In the genomic region with DNA sequence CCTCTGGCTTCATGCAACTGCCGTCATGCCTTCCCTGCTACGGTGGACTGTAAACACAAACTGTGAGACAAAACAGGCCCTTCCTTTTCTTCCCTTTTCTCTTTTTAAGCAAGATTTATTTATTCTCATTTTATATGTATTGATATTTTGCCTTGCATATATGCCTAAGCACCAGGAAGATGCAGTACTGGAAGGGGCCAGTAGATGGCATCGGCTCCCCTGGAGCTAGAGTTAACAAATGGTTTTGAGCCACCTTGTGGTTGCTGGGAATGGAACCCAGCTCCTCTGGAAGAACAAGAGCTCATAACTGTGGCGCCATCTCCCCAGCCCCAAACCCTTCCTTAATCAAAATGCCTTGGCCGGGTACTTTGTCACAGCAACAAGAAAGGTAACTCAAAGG, we compare ENCODE assay signal across 10 mouse cellular contexts. TPM values are rescaled to one million over a fixed set of nuclear protein-coding genes. Genes with fewer than 3 reads are reported as not detected.
DNase-seq lines count a peak whose midpoint lies in the region; ATAC-seq and TF ChIP-seq lines count a peak whose summit lies in the region.
"Had no signal": no experiment of that assay in that cellular context is flagged by ENCODE, and none has a peak within 500 bp of the region (broad histone marks: within the 10 kb centered on the region; RNA-seq: fewer than 3 reads in every experiment).

No protein-coding gene starts in this region.

- in situ Hi-C loops in CH12.LX (cut with MboI; ENCODE audit: low pct_ligation_motif_present, low pct_unique_long_range_greater_than_20kb, low sequenced_read_pairs) = no loop called here

- no peak overlapping the region for H3K9ac ChIP-seq in kidney, embryonic 14.5 days (ENCODE audit: low read depth, low read length)
- H3K9ac ChIP-seq in CH12.LX (ENCODE audit: insufficient read depth, low read depth) = no peak overlapping the region

- no peak overlapping the region for H3K4me2 ChIP-seq in kidney, embryonic 14.5 days (replicated peaks; ENCODE audit: low read depth, low read length)
- H3K4me2 ChIP-seq in CH12.LX (ENCODE audit: insufficient read depth, low read depth, poor library complexity, severe bottlenecking) = no peak overlapping the region

- no peaks in the 10 kb centered on the region for H3K36me3 ChIP-seq in kidney, adult 2 months (ENCODE audit: control insufficient read depth, insufficient read depth, low read length)
- no peaks in the 10 kb centered on the region for H3K36me3 ChIP-seq in kidney, embryonic 14.5 days (ENCODE audit: control insufficient read depth, insufficient read depth, low read length)
- H3K36me3 ChIP-seq in CH12.LX (replicated peaks in 1 of 2; ENCODE audit: control insufficient read depth in 1 of 2, insufficient read depth in 1 of 2, low read length in 1 of 2) = no peaks in the 10 kb centered on the region

- peak; percentile 62 for TF ChIP-seq CTCF in kidney, adult 2 months (conservative IDR thresholded peaks at IDR 0.05; ENCODE audit: insufficient read depth, insufficient read length, low read depth, low read length)
- TF ChIP-seq CTCF in CH12.LX (conservative IDR thresholded peaks at IDR 0.05 in 1 of 2, IDR thresholded peaks at IDR 0.05 in 1 of 2; ENCODE audit: low read depth in 2 of 2, low read length in 2 of 2) = peak; percentile 83 to 95

- 84% methylated on average over 5 of the region's 5 CpGs for WGBS in kidney, adult 2 months
- 88% methylated on average over 5 of the region's 5 CpGs for WGBS in kidney, embryonic 14.5 days

- H3K79me2 ChIP-seq in CH12.LX (replicated peaks; ENCODE audit: control insufficient read depth, extremely low read depth, insufficient read depth, poor library complexity, severe bottlenecking) = no peaks in the 10 kb centered on the region

- no peak for TF ChIP-seq EP300 in CH12.LX (IDR thresholded peaks at IDR 0.05; ENCODE audit: low read length)

- dilution Hi-C loops in CH12.LX (cut with MboI; ENCODE audit: extremely low pct_ligation_motif_present, extremely low pct_unique_long_range_greater_than_20kb, low sequenced_read_pairs) = no loop called here

- H3K4me1 ChIP-seq in kidney, adult 2 months (ENCODE audit: control insufficient read depth, insufficient read depth, low read length) = no peaks in the 10 kb centered on the region
- no peaks in the 10 kb centered on the region for H3K4me1 ChIP-seq in kidney, embryonic 14.5 days (ENCODE audit: control insufficient read depth, insufficient read depth, low read length)
- H3K4me1 ChIP-seq in CH12.LX (ENCODE audit: control insufficient read depth in 1 of 2, insufficient read depth in 2 of 2) = 0 out of 4 replicates have a peak, but pooled peaks cover 0 to 3% of the 10 kb centered on the region in 2 experiments

- H3K9me3 ChIP-seq in kidney, embryonic 14.5 days (ENCODE audit: control insufficient read depth, low read length) = no peaks in the 10 kb centered on the region
- H3K9me3 ChIP-seq in CH12.LX (replicated peaks; ENCODE audit: low read length) = peaks cover 6% of the 10 kb centered on the region

- no peak overlapping the region for H3K4me3 ChIP-seq in kidney, adult 2 months (ENCODE audit: insufficient read depth, low read depth, low read length)
- no peak overlapping the region for H3K4me3 ChIP-seq in kidney, embryonic 14.5 days (ENCODE audit: low read length)
- no peak overlapping the region for H3K4me3 ChIP-seq in CH12.LX (replicated peaks in 1 of 3; ENCODE audit: low read depth in 2 of 3, low read length in 2 of 3, poor library complexity in 1 of 3)

- TF ChIP-seq RAD21 in CH12.LX (IDR thresholded peaks at IDR 0.05; ENCODE audit: low read depth, low read length) = peak; percentile 58

- no peaks in the 10 kb centered on the region for H3K27me3 ChIP-seq in kidney, adult 2 months (replicated peaks; ENCODE audit: control insufficient read depth, insufficient read depth, low read length)
- no peaks in the 10 kb centered on the region for H3K27me3 ChIP-seq in kidney, embryonic 14.5 days (ENCODE audit: control insufficient read depth, insufficient read depth, low read length)
- peaks cover 82% of the 10 kb centered on the region for H3K27me3 ChIP-seq in CH12.LX (replicated peaks)

- ATAC-seq in kidney, embryonic 14.5 days (ENCODE audit: low FRiP score, low TSS enrichment) = no peak

- DNase-seq in kidney, adult 2 months = no peak
- DNase-seq in CH12.LX (ENCODE audit: extremely low read depth) (peak; percentile 49), ZHBTc4 (ENCODE audit: low read depth, low spot score) (peak; percentile 89)
- peak; percentile 48 to 52 for DNase-seq in kidney, postnatal 4 days
- DNase-seq in thymus, postnatal 0 days (ENCODE audit: low spot score) = peak; percentile 61
- no peak for DNase-seq in gastrocnemius, postnatal 25 days
- no peak for DNase-seq in adrenal gland, adult 2 months

- H3K27ac ChIP-seq in kidney, adult 2 months (ENCODE audit: insufficient read depth, low read depth, low read length) = no peak overlapping the region
- H3K27ac ChIP-seq in kidney, embryonic 14.5 days (ENCODE audit: low read depth, low read length) = no peak overlapping the region
- no peak overlapping the region for H3K27ac ChIP-seq in CH12.LX (ENCODE audit: insufficient read depth, low read depth)

- TF ChIP-seq POLR2A in kidney, adult 2 months (IDR thresholded peaks at IDR 0.05; ENCODE audit: low read depth, low read length) = no peak
- TF ChIP-seq POLR2A in CH12.LX (IDR thresholded peaks at IDR 0.05; ENCODE audit: low read depth, low read length) = no peak

TF ChIP-seq in CH12.LX, 34 proteins besides CTCF, POLR2A, EP300 and RAD21:
- TF ChIP-seq NELFE (IDR thresholded peaks at IDR 0.05; ENCODE audit: low read depth, low read length) = no peak
- TF ChIP-seq SMC3 (IDR thresholded peaks at IDR 0.05; ENCODE audit: low read depth, low read length) = peak; percentile 68
TF ChIP-seq in CH12.LX: peak in this region for 1.

RNA-seq across cellular contexts. Expression of gene Pnpla5, which starts 12.5 kb away (rescaled TPM):
- polyA plus RNA-seq in kidney, adult 2 months (2012; rRNA removed) = 0.05 and 0.11 TPM in 2 replicates
- not detected in 2 replicates for polyA plus RNA-seq in kidney, embryonic 14.5 days (2014; fragmentation: Nextera tagmentation; extraction: Ambion mirVana)
- total RNA-seq in CH12.LX (2012; rRNA removed) = not detected in 2 replicates
- not detected in 2 replicates for total RNA-seq in CH12.LX (2014; rRNA removed)
- polyA plus RNA-seq in CH12.LX (2012; ENCODE audit: insufficient read length, low read depth) = not detected in 2 replicates
- polyA plus RNA-seq in thymus, postnatal 0 days (2015; fragmentation: Nextera tagmentation; extraction: Ambion mirVana) = 0.07 and 0.09 TPM in 2 replicates
- total RNA-seq in gastrocnemius, postnatal 25 days (2021) = not detected
- under 1 TPM in 1 of 2 experiments, not detected in 1; 0.12 TPM for total RNA-seq in adrenal gland, adult 2 months (2021)
- polyA plus RNA-seq in adrenal gland, adult 2 months (2012; rRNA removed) = 0.06 and 0.19 TPM in 2 replicates
- polyA plus RNA-seq: embryonic facial prominence, embryonic 14.5 days; lung, embryonic 16.5 days had no signal

RNA-seq across cellular contexts. Expression of gene Sult4a1, which starts 29.9 kb away (rescaled TPM):
- 0.69 and 1.5 TPM in 2 replicates for polyA plus RNA-seq in kidney, adult 2 months (2012; rRNA removed)
- polyA plus RNA-seq in kidney, embryonic 14.5 days (2014; fragmentation: Nextera tagmentation; extraction: Ambion mirVana) = 0.10 and 0.28 TPM in 2 replicates
- total RNA-seq in CH12.LX (2012; rRNA removed) (not detected in 2 replicates), CH12.LX (2014; rRNA removed) (not detected in 2 replicates)
- polyA plus RNA-seq in CH12.LX (2012; ENCODE audit: insufficient read length, low read depth) = not detected in 2 replicates
- polyA plus RNA-seq in thymus, postnatal 0 days (2015; fragmentation: Nextera tagmentation; extraction: Ambion mirVana) = 0.22 and 0.30 TPM in 2 replicates
- not detected for total RNA-seq in gastrocnemius, postnatal 25 days (2021)
- 1 to 10 TPM; 4.6 to 5.2 TPM for total RNA-seq in adrenal gland, adult 2 months (2021)
- 4.5 and 6.6 TPM in 2 replicates for polyA plus RNA-seq in adrenal gland, adult 2 months (2012; rRNA removed)

RNA-seq across cellular contexts. Expression of gene Pnpla3, which starts 32.2 kb away (rescaled TPM):
- 28.4 and 40.6 TPM in 2 replicates for polyA plus RNA-seq in kidney, adult 2 months (2012; rRNA removed)
- 0.14 and 0.49 TPM in 2 replicates for polyA plus RNA-seq in kidney, embryonic 14.5 days (2014; fragmentation: Nextera tagmentation; extraction: Ambion mirVana)
- total RNA-seq in CH12.LX (2012; rRNA removed) (1.1 and 3.2 TPM in 2 replicates), CH12.LX (2014; rRNA removed) (0.96 and 2.2 TPM in 2 replicates)
- 0.41 TPM in 1 of 2 replicates, not detected in the other for polyA plus RNA-seq in CH12.LX (2012; ENCODE audit: insufficient read length, low read depth)
- polyA plus RNA-seq in thymus, postnatal 0 days (2015; fragmentation: Nextera tagmentation; extraction: Ambion mirVana) = 1.3 and 2.1 TPM in 2 replicates
- 10 to 100 TPM in 1 of 2 experiments, 1 to 10 TPM in 1; 6.7 to 12.8 TPM for total RNA-seq in gastrocnemius, postnatal 25 days (2021)
- total RNA-seq in adrenal gland, adult 2 months (2021) = 10 to 100 TPM; 46.4 to 65.3 TPM
- 178 and 239 TPM in 2 replicates for polyA plus RNA-seq in adrenal gland, adult 2 months (2012; rRNA removed)
- polyA plus RNA-seq: lung, embryonic 16.5 days had no signal

RNA-seq across cellular contexts. Expression of gene Samm50, which starts 56.6 kb away (rescaled TPM):
- 18.6 and 22.9 TPM in 2 replicates for polyA plus RNA-seq in kidney, adult 2 months (2012; rRNA removed)
- 81.5 and 88.8 TPM in 2 replicates for polyA plus RNA-seq in kidney, embryonic 14.5 days (2014; fragmentation: Nextera tagmentation; extraction: Ambion mirVana)
- total RNA-seq in CH12.LX (2012; rRNA removed) (55.3 and 63.8 TPM in 2 replicates), CH12.LX (2014; rRNA removed) (79.3 and 85.9 TPM in 2 replicates)
- 132 and 135 TPM in 2 replicates for polyA plus RNA-seq in CH12.LX (2012; ENCODE audit: insufficient read length, low read depth)
- 127 and 128 TPM in 2 replicates for polyA plus RNA-seq in thymus, postnatal 0 days (2015; fragmentation: Nextera tagmentation; extraction: Ambion mirVana)
- total RNA-seq in gastrocnemius, postnatal 25 days (2021) = 100 to 1,000 TPM; 171 to 173 TPM
- 100 to 1,000 TPM; 115 to 159 TPM for total RNA-seq in adrenal gland, adult 2 months (2021)
- polyA plus RNA-seq in adrenal gland, adult 2 months (2012; rRNA removed) = 11.3 and 15.8 TPM in 2 replicates

Comparison
In these comparisons a context has a peak if more than half of its experiments do, and no peak if none do; other contexts are left out.
1. DNase-seq: peak in CH12.LX (single experiment), ZHBTc4 (single experiment), kidney, postnatal 4 days (2 of 2) and thymus, postnatal 0 days (single experiment); none in kidney, adult 2 months (single experiment), gastrocnemius, postnatal 25 days (single experiment) and adrenal gland, adult 2 months (single experiment).